In genomic region chr2:173799513-173799912, GRCm38 (mm10) we compare ENCODE assay signal across 15 mouse cellular contexts.
"Had no signal": no experiment of that assay in that cellular context is flagged by ENCODE, and none has a peak within 500 bp of the region (broad histone marks: within the 10 kb centered on the region; RNA-seq: fewer than 3 reads in every experiment).

No protein-coding gene starts in this region.

- H3K27me3 ChIP-seq: neural tube, embryonic 13.5 days; neural tube, embryonic 15.5 days; stomach, embryonic 15.5 days had no signal

- H3K36me3 ChIP-seq: neural tube, embryonic 13.5 days; neural tube, embryonic 15.5 days; stomach, embryonic 15.5 days had no signal

- H3K9me3 ChIP-seq: neural tube, embryonic 13.5 days; neural tube, embryonic 15.5 days; stomach, embryonic 15.5 days had no signal

- H3K4me2 ChIP-seq: neural tube, embryonic 13.5 days; neural tube, embryonic 15.5 days; stomach, embryonic 15.5 days had no signal

- H3K27ac ChIP-seq: neural tube, embryonic 13.5 days; neural tube, embryonic 15.5 days; stomach, embryonic 15.5 days; stomach, postnatal 0 days had no signal

- H3K9ac ChIP-seq: neural tube, embryonic 13.5 days; neural tube, embryonic 15.5 days; stomach, embryonic 15.5 days had no signal

- H3K4me3 ChIP-seq: neural tube, embryonic 13.5 days; neural tube, embryonic 15.5 days; stomach, embryonic 15.5 days had no signal

- DNase-seq: retina, postnatal 1 day; right cerebral cortex, adult 18-20 months; right cerebral cortex, postnatal 14 days; right cerebral cortex, postnatal 4 days; spleen, adult 18-20 months; thymus, adult 18-20 months; thymus, adult 2 months; thymus, postnatal 14 days; thymus, postnatal 25 days; thymus, postnatal 36 days; thymus, postnatal 4 days had no signal
